Mouse (Mus musculus) heart, postnatal 25 days (tissue): ENCODE data around the gene Rapgef4. TPM values are rescaled to one million over a fixed set of nuclear protein-coding genes. Genes with fewer than 3 reads are reported as not detected.

Experiments
- DNase-seq: peaks from one replicate; pipeline ENCODE4 v3.0.0; 2022; ENCODE audit warnings: low spot score
- intact Hi-C: fragments of 180-260 bp; cut with DNase I; formaldehyde crosslinking; loops from one replicate; pipeline ENCODE4 v1.15.1; 2025
- total RNA-seq, 2 experiments: library from RNA; stranded (reverse); gene quantifications; 2 replicates each; pipeline ENCODE4 v1.2.3; 2021

Rapgef4 gene
- 10 to 100 TPM; 21.5 to 23.1 TPM for total RNA-seq

DNA sequence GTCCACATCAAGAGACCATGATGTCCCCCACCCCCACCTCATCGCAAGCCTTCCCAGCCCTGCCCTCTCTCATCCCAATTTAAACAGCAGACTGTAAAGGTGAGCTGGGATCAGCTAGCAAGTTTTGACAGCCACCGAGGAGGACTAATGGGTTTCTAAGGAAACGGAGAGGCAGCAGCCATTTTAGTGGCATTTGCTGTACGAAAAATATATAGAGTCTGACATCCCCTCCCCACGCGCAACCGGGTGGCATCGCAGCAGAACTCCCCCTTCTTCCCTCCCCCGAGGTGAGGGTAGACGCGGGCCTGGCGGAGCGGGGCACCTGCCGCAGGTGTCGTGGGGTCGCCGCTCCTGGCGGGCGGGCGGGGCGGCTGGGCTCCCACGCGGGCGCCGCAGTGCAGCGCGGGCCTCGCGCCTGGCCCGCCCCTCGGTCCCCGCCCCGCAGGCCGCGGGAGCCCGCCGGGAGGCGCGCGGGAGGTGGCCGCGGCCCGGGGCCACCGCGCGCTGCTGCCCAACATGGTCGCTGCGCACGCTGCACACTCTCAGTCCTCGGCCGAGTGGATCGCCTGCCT, at the start of gene Rapgef4:
Rapgef4 (plus strand) TSS at position 470 of the 572 bp plus-strand sequence.
- no peak for DNase-seq
- intact Hi-C loops = no loop called here

GRCm38 (mm10) chr2:71934046-71934445, 47.0 kb upstream of the Rapgef4 start:
- intact Hi-C loops = no loop called here
- DNase-seq = no peak

- intact Hi-C loops = no loop called here
- no peak for DNase-seq
These were observed 44.3 kb upstream of the Rapgef4 start for GRCm38 (mm10) chr2:71936711-71937110.

DNA sequence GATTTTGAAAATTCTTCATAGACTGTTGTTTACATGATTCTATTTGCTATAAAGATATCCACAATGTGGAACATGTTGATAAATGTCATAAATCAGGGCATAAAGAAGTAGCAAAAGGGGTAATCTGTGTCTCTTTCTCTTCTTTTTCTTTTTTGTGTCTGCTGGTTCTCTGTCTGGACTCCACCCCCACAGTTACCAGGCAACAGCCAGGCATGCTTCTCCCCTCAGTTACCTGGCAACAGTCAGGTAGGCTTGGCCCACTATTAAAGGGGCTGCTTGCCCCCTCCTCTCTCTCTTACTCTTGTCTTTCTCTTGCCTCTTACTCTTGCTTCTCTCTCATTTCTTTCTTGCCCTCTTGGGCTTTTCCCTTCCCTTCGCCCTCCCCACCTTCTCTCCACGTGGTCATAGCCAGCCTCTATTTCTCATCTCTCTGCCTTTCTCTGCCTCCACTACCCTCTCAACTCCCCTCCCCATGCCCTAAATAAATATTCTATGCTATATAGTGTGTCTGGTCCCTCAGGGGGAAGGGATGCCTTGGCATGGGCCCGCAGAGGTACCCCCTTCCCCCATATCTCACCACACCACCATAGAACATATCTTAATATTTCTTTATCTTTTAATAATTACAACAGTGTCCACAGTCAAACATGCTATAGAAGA, 43.3 kb upstream of the Rapgef4 start:
- DNase-seq = no peak
- intact Hi-C loops = no loop called here

GRCm38 (mm10) chr2:71938716-71939393, 42.2 kb upstream of the Rapgef4 start:
- intact Hi-C loops = no loop called here
- no peak for DNase-seq

GRCm38 (mm10) chr2:71941005-71941720, 39.9 kb upstream of the Rapgef4 start:
- intact Hi-C loops = no loop called here
- DNase-seq = no peak

DNA sequence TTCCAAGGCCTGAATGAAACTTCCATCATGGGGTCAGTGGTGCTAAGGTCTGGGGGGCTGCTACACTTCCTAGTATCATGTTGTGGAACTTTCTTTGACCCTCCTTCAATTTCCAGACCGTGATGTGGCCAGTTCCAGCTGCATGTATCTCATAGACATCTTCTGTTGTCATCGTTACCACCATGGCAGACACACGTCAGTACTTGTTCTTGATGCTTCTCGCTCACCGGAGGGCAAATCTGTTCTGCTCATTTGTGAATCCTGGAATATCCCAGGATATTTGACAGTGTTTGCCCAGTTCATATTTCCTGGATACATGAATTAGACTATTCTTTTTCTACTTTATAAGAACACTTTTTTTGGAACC, 39.3 kb upstream of the Rapgef4 start:
- DNase-seq = no peak
- intact Hi-C loops = no loop called here

- intact Hi-C loops = no loop called here
- DNase-seq = no peak
These were observed 29.8 kb upstream of the Rapgef4 start for GRCm38 (mm10) chr2:71951212-71951611.

GRCm38 (mm10) chr2:71955637-71956036, 25.4 kb upstream of the Rapgef4 start:
- DNase-seq = no peak
- intact Hi-C loops = loop anchor here (1.0 to 5.0 kb wide), 2 partner anchors 57 to 103 kb away; no protein-coding TSS in a partner anchor

- intact Hi-C loops = loop anchor here (5.0 kb wide), 1 partner anchor 104 kb away; no protein-coding TSS in a partner anchor
- no peak for DNase-seq
These were observed 24.6 kb upstream of the Rapgef4 start for GRCm38 (mm10) chr2:71956463-71956862.

DNA sequence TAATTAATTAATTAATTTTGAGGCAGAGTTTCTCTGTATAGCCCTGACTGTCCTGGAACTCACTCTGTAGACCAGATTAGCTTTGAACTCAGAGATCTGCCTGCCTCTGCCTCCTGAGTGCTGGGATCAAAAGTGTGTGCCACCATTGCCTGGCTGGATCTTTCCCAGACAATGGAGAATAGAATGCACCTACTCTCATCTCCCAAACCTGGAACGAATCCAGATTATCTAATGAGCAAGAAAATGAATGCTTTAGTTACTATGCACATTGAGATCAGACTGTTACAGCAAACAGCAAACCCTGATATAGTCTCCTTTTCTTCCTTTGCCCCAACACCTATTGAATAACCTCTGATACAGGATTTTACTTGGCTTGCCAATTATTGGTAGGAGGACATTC, 23.1 kb upstream of the Rapgef4 start:
- no peak for DNase-seq
- intact Hi-C loops = loop anchor here (5.0 kb wide), 1 partner anchor 106 kb away; no protein-coding TSS in a partner anchor

DNA sequence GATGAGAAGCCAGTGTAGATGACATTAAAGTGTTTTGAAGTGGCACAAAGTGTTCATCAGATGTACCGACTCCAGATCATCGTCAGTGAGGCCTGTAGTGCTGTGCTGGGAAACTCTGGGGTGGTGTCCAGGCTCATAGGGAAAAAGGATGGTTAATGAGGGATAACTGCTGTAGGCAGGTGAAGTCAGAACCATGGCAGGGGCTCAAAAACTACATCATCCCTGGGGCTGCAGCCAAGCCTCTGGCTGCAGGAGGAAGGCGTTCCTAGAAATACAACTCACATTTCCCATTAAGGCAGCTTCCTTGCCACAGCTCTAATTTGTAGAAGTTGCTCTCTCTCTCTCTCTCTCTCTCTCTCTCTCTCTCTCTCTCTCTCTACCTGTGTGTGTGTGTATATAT, 22.6 kb upstream of the Rapgef4 start:
- intact Hi-C loops = loop anchor here (5.0 kb wide), 1 partner anchor 106 kb away; no protein-coding TSS in a partner anchor
- DNase-seq = peak; percentile 33

GRCm38 (mm10) chr2:71964216-71964615, 16.8 kb upstream of the Rapgef4 start:
- intact Hi-C loops = no loop called here

GRCm38 (mm10) chr2:71965476-71965875, 15.6 kb upstream of the Rapgef4 start:
- intact Hi-C loops = no loop called here
- no peak for DNase-seq

More at GRCm38 (mm10) chr2:71964216-71964615, 16.8 kb upstream of the Rapgef4 start:
- no peak for DNase-seq

GRCm38 (mm10) chr2:71966737-71967136, 14.3 kb upstream of the Rapgef4 start:
- no peak for DNase-seq
- intact Hi-C loops = no loop called here

- intact Hi-C loops = no loop called here
- DNase-seq = no peak
These were observed 13.2 kb upstream of the Rapgef4 start for GRCm38 (mm10) chr2:71967855-71968254.

DNA sequence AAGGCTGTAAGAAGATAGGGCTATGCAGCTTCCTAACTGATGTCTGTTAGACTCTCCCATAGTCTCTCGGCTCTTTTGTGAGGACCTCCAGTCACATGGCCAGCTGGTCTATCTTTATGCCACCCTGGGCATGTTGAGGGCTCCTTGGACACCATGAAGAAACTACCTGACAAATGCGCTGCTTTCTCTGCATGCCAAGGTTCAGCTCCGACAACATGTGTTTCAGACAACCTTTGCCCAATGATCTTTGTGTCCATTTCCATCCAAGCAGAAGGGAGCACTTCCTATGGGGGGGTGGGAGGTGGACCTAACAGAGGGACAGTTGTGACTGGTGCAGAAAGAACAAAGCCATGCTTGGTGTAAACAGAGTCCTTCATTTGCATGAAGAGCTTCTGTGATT, 7.4 kb upstream of the Rapgef4 start:
- intact Hi-C loops = no loop called here
- DNase-seq = no peak

- no peak for DNase-seq
- intact Hi-C loops = no loop called here
These were observed 6.7 kb upstream of the Rapgef4 start for GRCm38 (mm10) chr2:71974143-71974846.

GRCm38 (mm10) chr2:71979981-71980380, 1.1 kb upstream of the Rapgef4 start:
- DNase-seq = no peak
- intact Hi-C loops = no loop called here

DNA sequence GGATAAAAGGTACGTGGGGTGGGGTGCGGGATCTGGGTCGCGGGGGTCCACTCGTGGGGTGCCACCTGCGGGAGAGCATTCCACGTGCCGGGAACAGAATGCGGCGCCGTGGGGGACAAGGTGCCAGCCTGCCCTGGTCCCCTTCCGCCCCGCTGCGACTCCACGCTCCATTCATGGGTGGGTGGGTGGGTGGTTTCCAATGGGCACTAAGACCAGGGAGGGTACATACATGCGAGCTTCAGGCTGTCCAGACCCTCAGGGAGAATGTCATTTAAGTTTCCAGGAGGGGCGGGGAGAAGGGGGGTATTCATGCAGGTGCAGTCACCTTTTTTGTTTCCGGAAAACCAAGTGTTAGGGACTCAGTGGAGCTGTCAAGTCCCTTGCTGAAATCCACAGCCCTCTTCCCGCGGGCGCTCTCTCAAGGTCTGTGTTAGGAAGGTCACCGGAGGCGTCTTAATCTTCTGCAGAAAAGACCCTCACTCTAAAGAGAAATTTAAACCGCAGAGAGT, 357 bp downstream of the Rapgef4 start:
- intact Hi-C loops = no loop called here

More for the DNA sequence above, 357 bp downstream of the Rapgef4 start:
- no peak for DNase-seq
